In genomic region chr9:75676226-75676625, GRCm38 (mm10) we compare ENCODE assay signal across 15 mouse cellular contexts. TPM values are rescaled to one million over a fixed set of nuclear protein-coding genes. Genes with fewer than 3 reads are reported as not detected.
DNase-seq lines count a peak whose midpoint lies in the region; ATAC-seq lines count a peak whose summit lies in the region.
"Had no signal": no experiment of that assay in that cellular context is flagged by ENCODE, and none has a peak within 500 bp of the region (broad histone marks: within the 10 kb centered on the region; RNA-seq: fewer than 3 reads in every experiment).

No protein-coding gene starts in this region.

- H3K27me3 ChIP-seq in heart, embryonic 12.5 days (replicated peaks), result 0 out of 2 replicates have a peak, but pooled peaks cover 4% of the 10 kb centered on the region
- H3K27me3 ChIP-seq in heart, embryonic 11.5 days (ENCODE audit: control insufficient read depth, insufficient read depth, low read length), result no peaks in the 10 kb centered on the region
- H3K27me3 ChIP-seq in intestine, embryonic 16.5 days (replicated peaks; ENCODE audit: control insufficient read depth, insufficient read depth, low read length), result no peaks in the 10 kb centered on the region
- H3K27me3 ChIP-seq: embryonic facial prominence, embryonic 13.5 days had no signal

- DNase-seq in frontal cortex, postnatal 36 days (ENCODE audit: low spot score in 2 of 2), result peak; percentile 43 to 77
- peak; percentile 44 to 72 for DNase-seq in left cerebral cortex, adult 9 months (ENCODE audit: low spot score in 2 of 2)
- DNase-seq in skeletal muscle tissue, adult 2 months (ENCODE audit: low read depth, low spot score), result peak; percentile 53
- no peak for DNase-seq in ovary, postnatal 10 days (ENCODE audit: low spot score)
- DNase-seq: cerebellum, adult 18-20 months; kidney, adult 2 months; kidney, postnatal 36 days; liver; lung, adult 18-20 months had no signal

- H3K27ac ChIP-seq in heart, embryonic 12.5 days (ENCODE audit: poor library complexity, severe bottlenecking), result no peak overlapping the region
- H3K27ac ChIP-seq in heart, embryonic 11.5 days (ENCODE audit: low read depth, low read length), result no peak overlapping the region
- no peak overlapping the region for H3K27ac ChIP-seq in intestine, embryonic 16.5 days (ENCODE audit: low read length)
- H3K27ac ChIP-seq: embryonic facial prominence, embryonic 13.5 days had no signal

- ATAC-seq in heart, embryonic 12.5 days (ENCODE audit: insufficient number of reproducible peaks, low FRiP score), result no peak
- no peak for ATAC-seq in heart, embryonic 11.5 days (replicated peaks; ENCODE audit: insufficient number of reproducible peaks, low FRiP score, low TSS enrichment)
- ATAC-seq in intestine, embryonic 16.5 days, result no peak
- ATAC-seq: hindbrain, embryonic 16.5 days had no signal

- no peak overlapping the region for H3K4me3 ChIP-seq in heart, embryonic 12.5 days
- H3K4me3 ChIP-seq in heart, embryonic 11.5 days (ENCODE audit: low read depth, low read length), result no peak overlapping the region
- no peak overlapping the region for H3K4me3 ChIP-seq in intestine, embryonic 16.5 days (ENCODE audit: low read length)
- H3K4me3 ChIP-seq: embryonic facial prominence, embryonic 13.5 days had no signal

- H3K9me3 ChIP-seq in heart, embryonic 12.5 days (replicated peaks), result no peaks in the 10 kb centered on the region
- H3K9me3 ChIP-seq in heart, embryonic 11.5 days (replicated peaks; ENCODE audit: control insufficient read depth, low read length), result no peaks in the 10 kb centered on the region
- H3K9me3 ChIP-seq in intestine, embryonic 16.5 days (ENCODE audit: control insufficient read depth, low read length), result no peaks in the 10 kb centered on the region
- H3K9me3 ChIP-seq: embryonic facial prominence, embryonic 13.5 days had no signal

- no peaks in the 10 kb centered on the region for H3K36me3 ChIP-seq in heart, embryonic 12.5 days
- no peaks in the 10 kb centered on the region for H3K36me3 ChIP-seq in heart, embryonic 11.5 days (ENCODE audit: control insufficient read depth, insufficient read depth, low read length)
- H3K36me3 ChIP-seq in intestine, embryonic 16.5 days (ENCODE audit: control insufficient read depth, insufficient read depth, low read length), result no peaks in the 10 kb centered on the region
- H3K36me3 ChIP-seq: embryonic facial prominence, embryonic 13.5 days had no signal

- H3K4me1 ChIP-seq in heart, embryonic 12.5 days (replicated peaks), result peaks cover 12% of the 10 kb centered on the region
- H3K4me1 ChIP-seq in heart, embryonic 11.5 days (ENCODE audit: control insufficient read depth, insufficient read depth, low read length), result peaks cover 3% of the 10 kb centered on the region; the same call in 1 of the 2 replicates
- no peaks in the 10 kb centered on the region for H3K4me1 ChIP-seq in intestine, embryonic 16.5 days (ENCODE audit: control insufficient read depth, insufficient read depth, low read length)
- H3K4me1 ChIP-seq: embryonic facial prominence, embryonic 13.5 days had no signal

- H3K9ac ChIP-seq in heart, embryonic 12.5 days, result no peak overlapping the region
- no peak overlapping the region for H3K9ac ChIP-seq in heart, embryonic 11.5 days (ENCODE audit: low read depth, low read length)
- no peak overlapping the region for H3K9ac ChIP-seq in intestine, embryonic 16.5 days (ENCODE audit: low read depth, low read length)
- H3K9ac ChIP-seq: embryonic facial prominence, embryonic 13.5 days had no signal

- peak overlapping the region; percentile 19 for H3K4me2 ChIP-seq in heart, embryonic 12.5 days
- H3K4me2 ChIP-seq in heart, embryonic 11.5 days, result no peak overlapping the region
- H3K4me2 ChIP-seq in intestine, embryonic 16.5 days (ENCODE audit: low read depth, low read length), result no peak overlapping the region
- H3K4me2 ChIP-seq: embryonic facial prominence, embryonic 13.5 days had no signal

- 19% methylated on average over 7 of the region's 7 CpGs for WGBS in heart, embryonic 12.5 days
- 28% methylated on average over 7 of the region's 7 CpGs for WGBS in heart, embryonic 11.5 days (ENCODE audit: insufficient replicate concordance)
- WGBS in intestine, embryonic 16.5 days, result 77% methylated on average over 7 of the region's 7 CpGs

RNA-seq across cellular contexts. Expression of gene Scg3, which starts 7.6 kb away (rescaled TPM):
- 0.17 and 0.64 TPM in 2 replicates for polyA plus RNA-seq in heart, embryonic 12.5 days (2016; fragmentation: Nextera tagmentation; extraction: Ambion mirVana)
- 0.30 and 0.33 TPM in 2 replicates for polyA plus RNA-seq in heart, embryonic 11.5 days (2014; fragmentation: Nextera tagmentation; extraction: Ambion mirVana)
- polyA plus RNA-seq in intestine, embryonic 16.5 days (2015; fragmentation: Nextera tagmentation; extraction: Ambion mirVana), result 8.2 and 8.5 TPM in 2 replicates
- polyA plus RNA-seq: C2C12 had no signal

RNA-seq across cellular contexts. Expression of gene Lysmd2, which starts 50.7 kb away (rescaled TPM):
- polyA plus RNA-seq in heart, embryonic 12.5 days (2016; fragmentation: Nextera tagmentation; extraction: Ambion mirVana), result 17.8 and 18.8 TPM in 2 replicates
- 16.3 and 18.4 TPM in 2 replicates for polyA plus RNA-seq in heart, embryonic 11.5 days (2014; fragmentation: Nextera tagmentation; extraction: Ambion mirVana)
- 15.9 and 18.7 TPM in 2 replicates for polyA plus RNA-seq in intestine, embryonic 16.5 days (2015; fragmentation: Nextera tagmentation; extraction: Ambion mirVana)
